Mouse (Mus musculus) kidney, postnatal 10 days (tissue): ENCODE data around the gene Brd2.

Experiments
- DNase-seq: peaks from one replicate; pipeline ENCODE4 v3.0.0; 2021; ENCODE audit warnings: mixed read lengths

Brd2 gene

GRCm38 (mm10) chr17:34130073-34130947 lies 7.9 kb upstream of the Brd2 start:
- DNase-seq = no peak

- DNase-seq = no peak
These were observed 6.7 kb upstream of the Brd2 start for GRCm38 (mm10) chr17:34128944-34129791.

DNA sequence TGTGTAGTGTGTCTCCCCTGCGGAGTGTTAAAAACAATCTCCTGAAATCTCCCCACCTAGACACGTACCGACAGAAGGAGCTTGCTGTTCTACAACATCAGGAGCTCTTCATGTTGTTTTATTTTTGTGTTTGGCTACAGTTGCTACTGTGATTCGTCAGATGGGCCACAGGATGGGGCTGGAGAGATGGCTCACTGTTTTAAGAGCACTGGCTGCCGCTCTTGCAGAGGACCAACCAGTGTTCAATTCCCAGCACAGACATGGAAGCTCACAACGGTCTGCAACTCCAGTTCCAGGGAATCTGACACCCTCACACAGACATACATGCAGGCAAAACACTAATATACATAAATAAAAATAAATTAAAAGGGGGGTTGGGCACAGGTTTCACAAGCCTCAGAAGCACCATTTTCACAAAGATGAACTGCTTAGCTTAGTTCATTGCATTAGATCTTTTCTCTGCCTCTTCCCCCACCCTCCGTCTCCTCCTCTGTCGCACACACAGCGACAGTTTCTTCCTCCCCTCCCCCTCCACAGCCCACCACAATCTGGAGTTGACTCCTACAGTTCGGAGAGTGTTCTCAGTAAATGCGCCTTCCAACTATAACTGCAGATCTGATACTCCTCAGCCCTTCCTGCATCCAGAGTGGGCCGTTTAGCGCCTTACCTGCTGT lies 6.0 kb upstream of the Brd2 start:
- no peak for DNase-seq

DNA sequence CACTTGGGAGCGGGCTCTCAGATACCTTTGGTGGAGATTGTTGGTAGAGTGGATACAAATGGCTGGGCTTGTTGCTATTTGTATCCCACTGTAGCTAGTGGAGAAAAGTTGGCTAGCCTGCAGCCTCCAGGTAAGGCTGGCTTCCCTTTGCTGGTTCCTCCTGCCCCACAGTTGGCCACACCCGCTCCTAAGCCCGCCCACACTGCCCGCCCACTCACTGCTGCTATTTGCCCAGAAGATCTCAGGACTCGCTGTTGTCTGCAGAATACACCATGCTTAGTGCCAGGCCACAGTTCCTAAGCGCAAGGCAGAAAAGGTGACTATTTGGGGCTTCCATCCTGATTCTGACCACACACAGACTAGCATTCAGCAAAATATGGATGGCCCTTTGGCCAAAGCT lies 5.0 kb upstream of the Brd2 start:
- peak; percentile 80 for DNase-seq

DNA sequence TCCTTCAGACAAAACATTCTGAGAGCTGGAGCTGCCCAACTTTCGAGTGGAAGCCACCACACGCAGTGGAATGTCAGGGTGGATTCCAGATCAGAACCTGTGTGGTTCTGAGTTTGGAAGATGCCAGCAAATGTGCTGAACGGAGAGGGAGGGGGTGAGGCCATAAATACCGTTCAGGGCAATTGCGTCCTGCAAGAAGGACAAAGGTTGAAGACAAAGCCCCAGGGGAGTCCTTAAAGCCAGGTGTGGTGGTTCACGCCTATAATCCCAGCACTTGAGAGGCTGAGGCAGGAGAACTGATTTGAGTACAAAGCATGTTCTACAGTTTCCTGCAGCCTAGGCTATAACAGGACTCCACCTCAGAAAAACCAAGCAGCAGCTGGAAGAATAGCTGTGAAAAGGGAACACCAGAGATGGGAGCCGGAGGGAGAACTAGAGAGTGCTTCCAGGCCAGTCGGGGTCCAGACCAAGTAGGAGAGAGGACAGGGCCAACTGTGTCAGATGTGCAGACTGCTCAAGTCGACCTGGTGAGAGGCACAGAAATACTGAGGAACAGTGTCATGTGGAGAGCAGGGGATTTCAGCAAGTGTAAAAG lies 4.5 kb upstream of the Brd2 start:
- no peak for DNase-seq

DNA sequence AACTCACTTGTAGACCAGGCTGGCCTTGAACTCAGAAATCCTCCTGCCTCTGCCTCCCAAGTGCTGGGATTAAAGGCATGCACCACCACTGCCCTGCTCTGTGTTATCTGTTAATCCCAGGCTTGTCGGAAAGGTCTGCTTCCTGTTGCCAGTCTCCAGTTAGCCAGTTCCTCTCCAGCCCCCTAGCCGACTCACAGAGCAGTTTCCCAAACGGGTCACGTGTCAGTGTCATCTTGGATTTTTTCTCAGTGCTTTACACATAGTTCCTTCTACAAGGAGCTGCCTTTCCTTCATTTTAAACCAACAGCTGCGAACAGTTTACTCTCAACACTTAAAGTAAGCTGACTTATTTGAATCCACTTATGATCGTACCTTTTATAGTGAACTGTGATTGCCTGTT lies 2.2 kb upstream of the Brd2 start:
- no peak for DNase-seq

DNA sequence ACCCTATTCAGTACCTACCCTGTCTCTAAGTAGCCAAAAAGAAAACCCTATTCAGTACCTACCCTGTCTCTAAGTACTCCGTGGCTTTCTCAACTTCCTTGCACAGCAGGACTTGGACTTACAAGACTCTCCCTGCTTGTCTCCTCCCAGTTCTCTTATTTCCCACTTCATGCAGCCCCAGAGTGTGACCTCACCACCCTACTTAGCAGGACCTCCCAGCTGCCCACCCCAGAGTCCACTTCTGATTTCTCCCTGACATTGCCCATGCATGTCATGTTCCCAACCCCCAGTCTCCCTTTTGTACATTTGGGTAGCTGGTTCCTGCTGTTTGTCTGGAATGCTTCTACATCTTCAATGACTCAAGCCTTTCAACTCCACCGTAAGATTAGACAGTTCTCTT lies 1.1 kb upstream of the Brd2 start:
- no peak for DNase-seq

DNA sequence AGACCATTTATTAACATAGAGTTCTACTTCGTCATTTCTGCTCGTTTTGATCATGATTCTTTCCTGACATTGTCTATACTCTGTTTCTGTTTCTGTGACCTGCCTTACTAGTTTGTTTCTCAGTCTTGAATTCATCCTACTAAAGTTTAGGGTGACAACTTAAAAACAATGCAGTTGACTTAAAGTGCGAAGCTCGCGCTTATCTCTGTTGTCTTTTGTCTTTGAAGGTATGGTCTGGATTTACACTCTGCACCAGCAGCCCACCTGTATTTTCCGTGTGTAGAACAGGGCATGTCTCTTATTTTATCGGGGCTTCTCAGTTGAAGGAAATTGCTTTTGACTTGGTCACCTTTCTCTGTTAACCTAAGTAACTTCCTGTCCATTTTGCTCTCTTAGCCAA lies 677 bp upstream of the Brd2 start:
- no peak for DNase-seq

- DNase-seq = peak; percentile 84
These were observed 601 bp downstream of the Brd2 start for GRCm38 (mm10) chr17:34121879-34122187.

GRCm38 (mm10) chr17:34121172-34121878 lies 1.1 kb downstream of the Brd2 start:
- DNase-seq = peak; percentile 93

GRCm38 (mm10) chr17:34120814-34121171 lies 1.6 kb downstream of the Brd2 start:
- DNase-seq = peak; percentile 93

DNA sequence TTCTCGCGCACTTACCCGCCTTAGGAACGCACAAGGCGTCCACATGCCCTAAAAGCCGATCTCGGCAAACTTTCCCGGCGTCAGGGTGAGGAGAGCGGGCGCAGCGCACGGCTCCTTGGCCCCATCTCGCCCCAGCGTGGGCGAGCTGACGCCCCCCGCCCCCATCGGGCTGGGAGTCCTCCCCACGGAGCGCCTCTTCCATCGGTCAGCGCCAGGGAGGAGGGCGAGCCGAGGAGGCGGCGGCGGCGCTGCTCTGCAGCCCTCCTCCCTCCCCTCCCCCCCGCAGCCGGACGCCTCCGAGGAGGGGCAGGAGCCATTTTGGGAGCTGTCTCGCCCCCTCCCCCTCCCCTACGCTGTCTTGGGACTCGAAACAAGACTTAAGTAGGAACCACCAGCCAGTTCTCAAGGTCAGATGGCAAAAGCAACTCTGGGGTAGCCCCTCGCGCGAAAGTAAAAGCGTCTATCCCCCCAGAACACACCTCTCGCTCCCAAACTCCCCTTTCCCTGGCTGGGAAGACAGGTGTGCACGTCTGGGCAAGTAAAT lies 2.2 kb downstream of the Brd2 start:
- peak; percentile 96 for DNase-seq

GRCm38 (mm10) chr17:34119249-34120179 lies 2.9 kb downstream of the Brd2 start, which contains the start of gene H2-DMa:
TSS of gene H2-DMa (plus strand) at chr17:34119541.
- peak; percentile 99 for DNase-seq

DNA sequence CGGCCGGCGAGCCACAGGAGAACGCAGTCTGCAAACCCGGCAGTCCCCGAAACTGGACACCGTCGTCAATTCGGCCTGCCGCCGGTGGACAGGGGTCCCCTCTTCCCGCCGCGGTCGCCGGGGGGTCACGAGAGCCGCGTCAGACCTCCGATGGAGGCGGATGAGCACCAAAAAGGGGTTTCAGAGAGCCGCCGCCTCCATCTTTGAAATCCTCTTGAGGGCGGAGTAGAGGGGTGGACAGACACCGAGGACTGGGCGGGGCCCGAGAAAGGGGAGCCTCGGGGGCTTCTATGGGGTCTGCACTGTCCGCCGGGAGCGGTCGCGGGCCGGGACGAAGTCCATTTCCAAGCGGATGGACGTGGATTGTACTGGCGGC lies 3.6 kb downstream of the Brd2 start:
- no peak for DNase-seq

GRCm38 (mm10) chr17:34118113-34118872 lies 4.1 kb downstream of the Brd2 start:
- peak; percentile 64 for DNase-seq

DNA sequence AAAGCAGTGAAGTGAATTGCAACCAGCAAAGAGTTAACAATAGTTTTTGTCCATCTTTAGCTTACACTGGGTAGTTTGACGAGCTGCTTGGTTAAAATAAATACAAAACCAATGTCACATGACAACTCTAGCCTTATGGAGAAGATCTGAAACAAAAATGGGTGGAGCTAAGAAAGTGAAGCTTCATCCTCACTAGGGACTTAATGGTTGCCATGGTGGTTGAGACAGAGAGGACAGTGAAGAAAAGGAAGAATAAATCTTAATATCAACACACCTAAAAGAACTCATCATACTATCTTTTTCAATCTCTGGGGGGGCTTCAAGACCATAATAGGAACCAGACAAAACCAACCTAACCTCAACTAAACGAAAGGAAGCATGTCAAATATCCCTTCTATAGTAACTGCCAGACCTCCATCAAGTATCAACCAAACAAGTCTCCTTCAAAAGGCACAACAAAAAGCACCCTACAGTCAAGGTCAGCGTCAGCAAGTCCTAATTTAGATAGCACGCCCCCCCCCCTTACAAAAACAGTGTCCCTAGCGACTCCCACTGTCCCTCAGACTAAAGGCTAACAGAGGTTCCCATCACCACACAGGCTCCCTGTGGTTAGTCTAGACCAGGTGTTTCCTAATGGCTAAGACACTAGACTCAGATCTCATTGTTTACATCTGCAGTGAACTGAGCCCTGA lies 4.9 kb downstream of the Brd2 start:
- DNase-seq = no peak

GRCm38 (mm10) chr17:34116736-34117370 lies 5.6 kb downstream of the Brd2 start:
- no peak for DNase-seq

- no peak for DNase-seq
These were observed 8.3 kb downstream of the Brd2 start for GRCm38 (mm10) chr17:34114114-34114513.

DNA sequence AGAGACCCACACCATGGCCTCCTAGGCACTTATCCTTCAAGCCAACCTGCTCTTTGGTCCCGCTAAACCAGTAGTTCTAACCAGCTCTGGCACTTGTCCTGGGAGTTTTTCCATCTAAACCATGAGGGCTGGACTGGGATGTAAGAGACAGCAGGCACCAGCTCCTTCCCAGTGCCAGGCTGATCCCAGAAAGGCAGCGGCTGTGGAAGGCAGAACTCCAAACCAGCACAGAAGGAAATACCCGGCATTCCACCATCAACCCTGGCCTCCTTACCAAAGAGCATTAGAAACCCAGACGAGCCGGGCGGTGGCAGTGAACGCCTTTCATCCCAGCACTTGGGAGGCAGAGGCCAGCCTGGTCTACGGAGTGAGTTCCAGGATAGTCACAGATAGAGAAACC lies 12.1 kb downstream of the Brd2 start:
- DNase-seq = no peak
